Mouse (Mus musculus) G1E (cell line): Measurements from ENCODE around the gene Mycbp2. TPM values are rescaled to one million over a fixed set of nuclear protein-coding genes. Genes with fewer than 3 reads are reported as not detected.

ENCODE experiments used
- ATAC-seq: 2 replicates; pipeline ENCODE4 v1.8.0; 2016; ENCODE audit warnings: mild to moderate bottlenecking; ENCODE audit not compliant: insufficient number of reproducible peaks, poor library complexity, low FRiP score, severe bottlenecking; ENCODE audit errors: extremely low read depth
- DNase-seq: peaks from one replicate; pipeline ENCODE4 v3.0.0; 2012; ENCODE audit warnings: low spot score
- H3K27me3 ChIP-seq: 2 replicates; pipeline ENCODE4 v1.6.1; 2012; ENCODE audit warnings: mild to moderate bottlenecking, low read length, inconsistent platforms; ENCODE audit not compliant: insufficient read depth
- H3K36me3 ChIP-seq: replicated peaks from 2 replicates; pipeline ENCODE3; 2012; ENCODE audit warnings: mild to moderate bottlenecking, inconsistent platforms
- H3K4me1 ChIP-seq: 2 replicates; pipeline ENCODE4 v1.6.1; 2012; ENCODE audit warnings: low read depth, low read length, inconsistent platforms, mixed read lengths; ENCODE audit not compliant: insufficient read depth
- H3K4me3 ChIP-seq: 2 replicates; pipeline ENCODE4 v1.5.1; 2012; ENCODE audit warnings: low read depth, mild to moderate bottlenecking, inconsistent platforms, low read length, moderate library complexity, mixed read lengths
- H3K9me3 ChIP-seq: replicated peaks from 2 replicates; pipeline ENCODE4 v1.6.1; 2012; ENCODE audit warnings: inconsistent platforms
- CTCF ChIP-seq: IDR thresholded peaks from 2 replicates; pipeline ENCODE4 v1.5.1; 2012; ENCODE audit warnings: low read depth, low read length, inconsistent platforms, mixed read lengths
- GATA1 ChIP-seq: IDR thresholded peaks from 2 replicates; pipeline ENCODE4 v1.6.1; 2012; ENCODE audit warnings: borderline replicate concordance, low read length, inconsistent platforms, mixed read lengths
- GATA2 ChIP-seq: IDR thresholded peaks from 2 replicates; pipeline ENCODE4 v1.6.1; 2012; ENCODE audit warnings: low read depth, low read length, inconsistent platforms, borderline replicate concordance
- POLR2AphosphoS5 ChIP-seq: IDR thresholded peaks from 2 replicates; pipeline ENCODE4 v1.6.1; 2012; ENCODE audit warnings: low read depth, low read length, inconsistent platforms; ENCODE audit not compliant: insufficient replicate concordance
- TAL1 ChIP-seq: conservative IDR thresholded peaks from 2 replicates; pipeline ENCODE4 v1.6.1; 2012; ENCODE audit warnings: low read depth, low read length, inconsistent platforms, mixed read lengths
- polyA plus RNA-seq: library from polyadenylated mRNA; stranded (reverse); fragments of >175 nt; gene quantifications from 2 replicates; pipeline ENCODE4 v1.2.3, GENCODE M21; 2012
- total RNA-seq, 2 experiments: library from RNA; stranded (forward) in 1 of 2; stranded (reverse) in 1 of 2; fragments of 200-1000 nt in 1 of 2; fragments of >200 nt in 1 of 2; fragmentation: Nextera tagmentation in 1 of 2; gene quantifications; 2 replicates each; pipeline ENCODE4 v1.2.3; 2014 to 2017

Mycbp2 gene
- total and polyA plus RNA-seq, 3 experiments = 14.8 to 139 (median 46.1) TPM

DNA sequence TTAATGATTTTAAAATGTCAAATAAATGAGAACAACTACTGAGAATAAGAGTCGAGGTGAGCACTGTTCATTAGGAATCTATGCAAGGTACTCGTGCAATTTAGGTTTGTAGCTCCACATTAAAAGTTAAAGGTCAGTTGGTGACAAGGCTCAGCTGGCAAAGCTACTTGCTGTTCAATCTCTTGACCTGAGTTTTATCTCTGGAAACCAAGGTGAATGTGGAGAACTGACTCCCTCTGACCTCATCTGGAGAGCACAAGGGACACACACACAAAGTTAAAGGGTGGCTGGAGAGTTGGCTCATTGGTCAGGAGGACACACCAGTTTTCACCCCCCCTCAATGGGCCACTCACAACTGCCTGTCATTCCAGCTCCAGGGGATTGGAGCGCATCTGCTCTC, 245.4 kb downstream of the Mycbp2 start:
- Histone ChIP-seq H3K4me3 (no peak overlapping the region), H3K9me3 (no peaks in the 10 kb centered on the region), H3K36me3 (peaks cover 9% of the 10 kb centered on the region), H3K27me3 (peaks cover 4% of the 10 kb centered on the region; the same call in 1 of the 2 replicates), H3K4me1 (peaks cover 22% of the 10 kb centered on the region)
- DNase-seq (no peak), ATAC-seq (no peak)
- TF ChIP-seq GATA1 = no peak
- TF ChIP-seq TAL1 = no peak
- no peak for TF ChIP-seq CTCF
- no peak for TF ChIP-seq POLR2AphosphoS5
- TF ChIP-seq GATA2 = no peak

DNA sequence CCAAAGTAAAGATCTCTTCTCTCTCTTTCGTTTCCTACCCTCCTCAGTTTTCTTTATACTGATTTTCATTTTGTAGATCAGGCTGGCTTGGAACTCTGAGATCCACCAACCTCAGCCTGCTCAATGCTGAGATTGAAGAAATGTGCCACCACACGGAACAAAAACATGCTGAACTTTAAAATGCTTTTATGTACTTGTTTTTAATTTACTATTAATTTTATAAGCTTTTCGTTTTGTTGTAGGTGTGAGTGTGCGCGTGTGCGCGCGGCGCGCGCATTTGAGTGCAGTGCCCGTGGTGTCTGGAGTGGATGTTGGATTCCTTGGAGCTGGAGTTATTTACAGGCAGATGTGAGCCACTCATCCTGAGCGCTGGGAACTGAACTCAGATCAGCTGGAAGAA, 246.3 kb downstream of the Mycbp2 start:
- Histone ChIP-seq H3K27me3 (peaks cover 4% of the 10 kb centered on the region; the same call in 1 of the 2 replicates), H3K4me1 (peaks cover 28% of the 10 kb centered on the region), H3K36me3 (peaks cover 18% of the 10 kb centered on the region), H3K4me3 (peak overlapping the region; percentile 80; the same call in 1 of the 2 replicates), H3K9me3 (no peaks in the 10 kb centered on the region)
- TF ChIP-seq POLR2AphosphoS5 (no peak), TAL1 (no peak), CTCF (no peak), GATA1 (no peak)
- ATAC-seq (no peak), DNase-seq (no peak)

- TF ChIP-seq CTCF = no peak
- ATAC-seq (peak; percentile 98), DNase-seq (peak; percentile 98)
- Histone ChIP-seq H3K36me3 (peaks cover 26% of the 10 kb centered on the region), H3K27me3 (peaks cover 4% of the 10 kb centered on the region; the same call in 1 of the 2 replicates), H3K4me1 (peaks cover 35% of the 10 kb centered on the region), H3K9me3 (no peaks in the 10 kb centered on the region), H3K4me3 (peak within 1 kb of the TSS; percentile 80)
Measured at GRCm38 (mm10) chr14:103099238-103099933, 247.2 kb downstream of the Mycbp2 start, which contains the start of gene Fbxl3. Fbxl3 (minus strand) TSS chr14:103099566.

DNA sequence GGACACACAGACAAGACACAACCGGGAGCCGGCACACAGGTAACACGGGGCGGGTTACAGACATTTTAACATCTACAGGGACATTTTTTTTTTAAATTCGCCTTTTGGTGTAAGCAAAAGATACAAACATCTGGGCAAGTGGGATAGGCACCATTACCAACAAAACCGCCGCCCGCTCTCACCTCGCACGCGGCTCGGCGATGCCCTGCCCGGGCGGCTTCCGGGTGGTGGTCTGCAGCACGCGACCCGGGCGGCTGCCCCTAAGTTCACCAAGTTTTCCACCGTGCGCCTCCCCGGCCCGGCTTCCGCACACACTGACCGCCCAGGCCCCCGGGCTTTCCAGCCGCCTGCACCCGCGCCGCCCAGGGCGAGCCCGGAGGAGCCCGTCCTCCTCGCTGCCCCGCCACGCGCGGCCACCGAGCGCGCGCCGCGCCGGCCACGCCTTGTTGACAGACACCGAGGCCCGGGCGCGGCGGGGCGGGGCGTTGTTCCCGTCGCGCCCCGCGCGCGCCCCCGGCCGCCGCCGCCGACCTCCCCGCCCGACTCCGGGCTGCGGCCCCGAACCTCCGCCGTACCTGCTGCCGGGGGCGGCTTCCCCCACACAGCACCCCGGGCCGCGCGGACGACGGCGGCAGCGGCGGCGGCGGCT, 247.9 kb downstream of the Mycbp2 start:
- Histone ChIP-seq H3K9me3 (no peaks in the 10 kb centered on the region), H3K36me3 (peaks cover 33% of the 10 kb centered on the region), H3K4me1 (peaks cover 41% of the 10 kb centered on the region), H3K27me3 (peaks cover 4% of the 10 kb centered on the region; the same call in 1 of the 2 replicates), H3K4me3 (peak overlapping the region; percentile 80)
- DNase-seq = peak; percentile 87
- TF ChIP-seq GATA1 (no peak), POLR2AphosphoS5 (no peak), CTCF (no peak), TAL1 (no peak), GATA2 (no peak)
- ATAC-seq = 0 out of 2 replicates have a peak, but pooled peaks have one; percentile 17

GRCm38 (mm10) chr14:103098213-103098586, 248.4 kb downstream of the Mycbp2 start:
- Histone ChIP-seq H3K4me3 (peak overlapping the region; percentile 80), H3K4me1 (peaks cover 45% of the 10 kb centered on the region)
- DNase-seq = no peak

GRCm38 (mm10) chr14:103096621-103097020, 250.0 kb downstream of the Mycbp2 start:
- no peak for DNase-seq
- H3K9me3 ChIP-seq = no peaks in the 10 kb centered on the region
- peaks cover 52% of the 10 kb centered on the region for H3K36me3 ChIP-seq
- ATAC-seq = no peak
- peaks cover 40% of the 10 kb centered on the region for H3K4me1 ChIP-seq
- no peak for TF ChIP-seq TAL1
- no peak for TF ChIP-seq GATA2
- no peak for TF ChIP-seq GATA1
- TF ChIP-seq POLR2AphosphoS5 = no peak
- TF ChIP-seq CTCF = no peak
- no peaks in the 10 kb centered on the region for H3K27me3 ChIP-seq
- no peak overlapping the region for H3K4me3 ChIP-seq

More at GRCm38 (mm10) chr14:103098213-103098586, 248.4 kb downstream of the Mycbp2 start:
- ATAC-seq = no peak
- peaks cover 4% of the 10 kb centered on the region; the same call in 1 of the 2 replicates for H3K27me3 ChIP-seq
- peaks cover 38% of the 10 kb centered on the region for H3K36me3 ChIP-seq
- no peaks in the 10 kb centered on the region for H3K9me3 ChIP-seq
- no peak for TF ChIP-seq CTCF
- no peak for TF ChIP-seq GATA2
- TF ChIP-seq TAL1 = no peak
- TF ChIP-seq POLR2AphosphoS5 = no peak
- no peak for TF ChIP-seq GATA1
